Mouse (Mus musculus) kidney, embryonic 14.5 days (tissue): ENCODE data around the gene Hyal1. TPM values are rescaled to one million over a fixed set of nuclear protein-coding genes. Genes with fewer than 3 reads are reported as not detected.
"Not testable (repeated sequence)": the region's sequence is repeated elsewhere in the genome, so short reads cannot be mapped to it uniquely, and the experiment has no call there.

ENCODE experiments used
- ATAC-seq: fragments of 200-750 bp; cut with Nextera tagmentation; 2 replicates; pipeline ENCODE4 v1.8.0; 2017; ENCODE audit warnings: moderate number of reproducible peaks, mild to moderate bottlenecking, moderate TSS enrichment, moderate library complexity; ENCODE audit not compliant: low FRiP score, low TSS enrichment
- H3K27ac ChIP-seq: fragments of 300-500 bp; sonication (generic); 2 replicates; pipeline ENCODE4 v1.5.1; 2014; ENCODE audit warnings: low read depth, mild to moderate bottlenecking, low read length, moderate library complexity, mixed read lengths
- H3K27me3 ChIP-seq: fragments of 300-500 bp; sonication (generic); 2 replicates; pipeline ENCODE4 v1.6.1; 2014; ENCODE audit warnings: mild to moderate bottlenecking, low read length; ENCODE audit not compliant: control insufficient read depth, insufficient read depth
- H3K36me3 ChIP-seq: fragments of 300-500 bp; sonication (generic); 2 replicates; pipeline ENCODE4 v1.6.1; 2014; ENCODE audit warnings: low read length, mixed read lengths; ENCODE audit not compliant: control insufficient read depth, insufficient read depth
- H3K4me1 ChIP-seq: fragments of 300-500 bp; sonication (generic); 2 replicates; pipeline ENCODE4 v1.6.1; 2014; ENCODE audit warnings: low read length, mixed read lengths; ENCODE audit not compliant: control insufficient read depth, insufficient read depth
- H3K4me2 ChIP-seq: fragments of 300-500 bp; sonication (generic); replicated peaks from 2 replicates; pipeline ENCODE4 v1.6.1; 2014; ENCODE audit warnings: low read depth, mild to moderate bottlenecking, low read length
- H3K4me3 ChIP-seq: fragments of 300-500 bp; sonication (generic); 2 replicates; pipeline ENCODE4 v1.5.1; 2014; ENCODE audit warnings: mild to moderate bottlenecking, low read length
- H3K9ac ChIP-seq: fragments of 300-500 bp; sonication (generic); 2 replicates; pipeline ENCODE4 v1.6.1; 2014; ENCODE audit warnings: low read depth, mild to moderate bottlenecking, low read length, moderate library complexity
- H3K9me3 ChIP-seq: fragments of 300-500 bp; sonication (generic); 2 replicates; pipeline ENCODE4 v1.6.1; 2016; ENCODE audit warnings: low read length; ENCODE audit not compliant: control insufficient read depth
- WGBS: fragments of 180-500 bp; shearing (Covaris S2); extraction: QIAGEN DNeasy Blood & Tissue Kit; methylation state at CpG from one replicate; pipeline ENCODE4 v1.1.7; 2014; 5-methylcytosine and 5-hydroxymethylcytosine counted together
- polyA plus RNA-seq: library from polyadenylated mRNA; unstranded; fragments of >200 nt; fragmentation: Nextera tagmentation; extraction: Ambion mirVana; gene quantifications from 2 replicates; pipeline ENCODE4 v1.2.1, GENCODE M21; 2014

The Hyal1 gene
- polyA plus RNA-seq, 1 experiment from 2014 or later: 6.8 TPM

DNA sequence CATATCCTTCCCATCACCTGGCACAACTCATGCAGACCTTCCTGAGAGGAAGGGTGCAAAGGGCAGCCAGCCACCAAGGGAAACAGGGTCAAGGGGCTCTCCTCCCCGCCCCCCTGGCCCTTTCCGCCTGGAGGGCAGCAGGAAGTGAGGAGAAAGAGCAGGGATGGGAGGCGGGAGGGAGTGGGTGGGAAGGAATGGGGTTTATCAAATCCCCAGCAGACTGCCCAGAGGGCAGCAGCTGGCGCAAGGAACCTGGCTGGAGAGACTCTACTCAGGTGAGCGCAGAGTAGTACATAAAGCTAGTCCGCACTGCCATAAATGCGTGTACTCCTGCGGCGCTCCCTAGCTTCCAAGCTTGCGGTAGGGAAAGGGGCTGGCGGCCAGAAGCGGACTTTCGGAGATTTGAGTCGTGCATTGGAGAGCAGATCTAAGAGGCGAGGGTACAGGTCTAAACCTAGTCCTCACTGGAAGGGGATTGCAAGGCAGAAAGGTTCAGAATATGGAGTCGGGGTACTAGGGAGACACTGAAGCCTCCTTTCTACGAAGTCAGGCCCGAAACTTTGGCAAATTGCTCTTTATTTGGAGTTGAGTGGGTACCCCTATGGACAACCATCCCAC, 8.9 kb upstream of the Hyal1 start, which contains the start of gene Hyal2:
Gene Hyal2 (plus strand): TSS at position 244 of the 618 bp plus-strand sequence.
- Histone ChIP-seq H3K9ac (peak within 1 kb of the TSS; percentile 78), H3K9me3 (no peaks in the 10 kb centered on the region), H3K4me3 (peak within 1 kb of the TSS; percentile 67), H3K4me1 (peaks cover 32% of the 10 kb centered on the region), H3K4me2 (peak within 1 kb of the TSS; percentile 83), H3K36me3 (peaks cover 38% of the 10 kb centered on the region), H3K27ac (peak within 1 kb of the TSS; percentile 77), H3K27me3 (no peaks in the 10 kb centered on the region)
- ATAC-seq: no peak
- 4% methylated on average over 18 of the region's 18 CpGs for WGBS

DNA sequence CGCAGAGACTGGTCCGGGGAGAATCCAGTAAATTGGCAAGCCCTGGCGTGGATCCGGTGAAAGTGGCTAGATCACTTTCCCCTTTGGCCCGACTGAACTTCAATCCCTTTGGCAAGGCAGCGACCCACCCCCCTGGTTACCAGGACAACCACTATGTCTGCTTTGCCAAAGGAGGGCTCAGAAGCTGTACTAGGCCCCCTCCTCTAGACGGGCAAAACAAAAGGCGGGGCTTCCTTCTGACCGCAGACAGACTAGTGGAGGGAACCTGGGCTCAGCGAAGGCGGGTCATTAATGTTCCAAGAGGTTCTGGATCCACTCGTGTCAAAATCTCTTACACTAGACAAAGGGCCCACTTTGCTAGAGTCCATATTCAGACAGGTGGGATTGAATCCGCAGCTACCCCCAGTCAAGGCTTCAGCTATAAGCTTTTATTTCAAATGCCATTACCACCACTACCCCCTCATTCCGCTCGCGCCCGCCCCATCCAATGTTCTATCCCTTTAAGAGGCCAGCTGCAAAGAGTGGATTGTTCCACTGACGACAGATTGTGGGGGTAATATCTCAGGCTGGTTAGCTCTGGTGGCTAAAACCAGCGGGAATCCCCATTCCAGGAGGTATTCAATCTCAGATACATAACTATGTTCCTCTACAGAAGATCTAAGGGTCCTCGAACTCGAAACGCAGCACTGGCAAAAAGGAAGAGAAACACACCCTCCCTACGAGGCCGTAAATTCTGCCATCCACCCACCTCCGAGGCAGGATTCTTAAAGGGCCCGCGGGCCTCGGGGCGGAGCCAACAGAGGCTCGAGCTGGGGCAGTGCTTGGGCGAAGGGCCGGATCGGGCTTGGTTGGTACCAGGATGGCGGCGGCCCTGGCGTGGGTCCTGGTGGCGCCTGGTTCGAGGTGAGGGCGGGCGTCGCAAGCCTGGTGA, 8.1 kb upstream of the Hyal1 start:
- Histone ChIP-seq H3K9me3 (no peaks in the 10 kb centered on the region), H3K4me3 (peak overlapping the region; percentile 67), H3K27me3 (no peaks in the 10 kb centered on the region), H3K36me3 (peaks cover 46% of the 10 kb centered on the region), H3K27ac (peak overlapping the region; percentile 77), H3K4me2 (peak overlapping the region; percentile 83), H3K4me1 (peaks cover 30% of the 10 kb centered on the region), H3K9ac (peak overlapping the region; percentile 78)
- ATAC-seq: peak; percentile 83
- WGBS: under 1% methylated on average over 41 of the region's 41 CpGs

DNA sequence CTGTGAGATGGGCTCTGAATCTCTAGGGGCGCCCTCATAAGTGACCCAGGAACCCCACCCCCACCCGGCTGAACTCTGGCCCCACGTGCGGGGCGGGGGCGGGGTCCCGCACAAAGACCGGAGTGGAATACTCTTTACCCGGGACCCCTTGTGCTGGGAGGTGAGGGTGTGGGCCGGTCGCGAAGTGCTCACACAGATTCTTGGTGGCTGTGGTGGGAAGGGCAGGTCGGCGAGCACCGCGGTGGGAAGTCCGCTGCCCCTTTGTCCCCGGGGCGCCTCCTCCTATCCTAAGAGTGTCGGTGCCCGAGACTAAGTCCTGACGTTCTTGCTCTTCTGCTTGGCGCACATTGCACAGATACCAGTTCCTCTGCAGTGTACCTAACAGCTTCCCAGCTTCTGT, 7.5 kb upstream of the Hyal1 start:
- WGBS: 0% methylated on average over 23 of the region's 23 CpGs
- ATAC-seq: peak; percentile 28
- peaks cover 46% of the 10 kb centered on the region for H3K36me3 ChIP-seq
- H3K9ac ChIP-seq: peak overlapping the region; percentile 78
- peak overlapping the region; percentile 67 for H3K4me3 ChIP-seq
- H3K27me3 ChIP-seq: no peaks in the 10 kb centered on the region
- peak overlapping the region; percentile 83 for H3K4me2 ChIP-seq
- peaks cover 24% of the 10 kb centered on the region for H3K4me1 ChIP-seq
- peak overlapping the region; percentile 77 for H3K27ac ChIP-seq
- no peaks in the 10 kb centered on the region for H3K9me3 ChIP-seq

DNA sequence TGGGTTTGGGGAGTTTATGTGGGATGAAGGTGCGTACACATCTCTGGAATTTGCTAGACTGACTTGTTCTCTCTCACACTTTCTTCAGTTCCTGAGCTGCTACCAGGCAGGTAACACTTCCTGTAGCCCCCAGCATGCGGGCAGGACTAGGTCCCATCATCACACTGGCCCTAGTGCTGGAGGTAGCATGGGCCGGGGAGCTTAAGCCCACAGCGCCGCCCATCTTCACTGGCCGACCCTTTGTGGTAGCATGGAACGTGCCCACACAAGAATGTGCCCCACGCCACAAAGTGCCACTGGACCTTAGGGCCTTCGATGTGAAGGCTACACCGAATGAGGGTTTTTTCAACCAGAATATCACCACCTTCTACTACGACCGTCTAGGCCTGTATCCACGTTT, 6.7 kb upstream of the Hyal1 start:
- H3K9me3 ChIP-seq: no peaks in the 10 kb centered on the region
- H3K27ac ChIP-seq: no peak overlapping the region
- H3K36me3 ChIP-seq: peaks cover 43% of the 10 kb centered on the region
- no peak for ATAC-seq
- H3K4me1 ChIP-seq: peaks cover 24% of the 10 kb centered on the region
- H3K4me3 ChIP-seq: peak overlapping the region; percentile 67
- 48% methylated on average over 13 of the region's 13 CpGs for WGBS
- no peaks in the 10 kb centered on the region for H3K27me3 ChIP-seq
- peak overlapping the region; percentile 83 for H3K4me2 ChIP-seq
- peak overlapping the region; percentile 78 for H3K9ac ChIP-seq

DNA sequence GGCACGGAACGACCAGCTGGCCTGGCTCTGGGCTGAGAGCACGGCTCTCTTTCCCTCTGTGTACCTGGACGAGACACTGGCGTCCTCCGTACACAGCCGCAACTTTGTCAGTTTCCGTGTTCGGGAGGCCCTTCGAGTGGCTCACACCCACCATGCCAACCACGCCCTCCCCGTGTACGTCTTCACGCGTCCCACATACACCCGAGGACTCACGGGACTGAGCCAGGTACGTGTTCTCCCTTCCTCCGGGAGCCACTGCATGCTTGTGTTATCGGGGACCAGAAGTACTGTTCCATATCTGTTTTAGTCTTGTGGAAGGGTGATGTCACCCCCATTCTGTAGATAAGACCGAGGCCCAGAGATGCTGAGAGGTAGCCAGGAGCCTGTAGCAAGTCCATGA, 5.9 kb upstream of the Hyal1 start:
- Histone ChIP-seq H3K4me3 (peak overlapping the region; percentile 67), H3K4me1 (peaks cover 24% of the 10 kb centered on the region), H3K4me2 (peak overlapping the region; percentile 83), H3K27me3 (no peaks in the 10 kb centered on the region), H3K9me3 (no peaks in the 10 kb centered on the region), H3K36me3 (peaks cover 40% of the 10 kb centered on the region), H3K27ac (no peak overlapping the region), H3K9ac (peak overlapping the region; percentile 78; the same call in 1 of the 2 replicates)
- WGBS: 91% methylated on average over 21 of the region's 21 CpGs
- no peak for ATAC-seq

DNA sequence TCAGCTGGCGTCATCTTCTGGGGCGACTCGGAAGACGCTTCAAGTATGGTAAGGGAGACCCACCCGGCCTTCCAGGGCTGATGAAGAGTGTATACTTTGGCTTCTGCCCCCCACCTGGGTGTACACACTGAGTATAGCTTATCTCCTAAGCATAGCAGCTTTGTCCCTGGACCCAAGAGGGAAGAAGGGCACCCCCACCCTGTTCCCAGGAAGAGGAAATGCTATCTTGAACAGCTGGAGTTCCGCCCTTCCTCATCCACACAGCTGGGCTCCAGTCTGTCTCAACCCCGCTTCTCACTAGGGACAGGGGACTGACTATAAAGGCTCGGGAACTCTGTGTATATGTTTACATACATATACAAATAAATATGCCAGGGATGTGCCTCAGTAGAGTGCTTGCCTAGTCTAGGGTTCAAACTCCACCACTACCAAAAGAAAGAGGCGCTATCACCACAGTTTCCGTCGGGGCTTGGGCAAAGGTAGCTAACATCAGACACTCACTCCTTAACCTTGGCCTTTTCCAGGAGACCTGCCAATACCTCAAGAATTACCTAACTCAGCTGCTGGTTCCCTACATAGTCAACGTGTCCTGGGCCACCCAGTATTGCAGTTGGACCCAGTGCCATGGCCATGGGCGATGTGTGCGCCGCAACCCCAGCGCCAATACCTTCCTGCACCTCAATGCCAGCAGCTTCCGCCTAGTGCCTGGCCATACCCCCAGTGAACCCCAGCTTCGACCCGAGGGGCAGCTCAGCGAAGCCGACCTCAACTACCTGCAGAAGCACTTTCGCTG, 5.0 kb upstream of the Hyal1 start:
- no peaks in the 10 kb centered on the region for H3K9me3 ChIP-seq
- 92% methylated on average over 22 of the region's 22 CpGs for WGBS
- H3K27me3 ChIP-seq: no peaks in the 10 kb centered on the region
- H3K36me3 ChIP-seq: peaks cover 37% of the 10 kb centered on the region
- H3K4me1 ChIP-seq: peaks cover 32% of the 10 kb centered on the region
- H3K9ac ChIP-seq: no peak overlapping the region
- no peak overlapping the region for H3K27ac ChIP-seq
- ATAC-seq: no peak
- H3K4me3 ChIP-seq: no peak overlapping the region
- H3K4me2 ChIP-seq: no peak overlapping the region; the same call in 1 of the 2 replicates

DNA sequence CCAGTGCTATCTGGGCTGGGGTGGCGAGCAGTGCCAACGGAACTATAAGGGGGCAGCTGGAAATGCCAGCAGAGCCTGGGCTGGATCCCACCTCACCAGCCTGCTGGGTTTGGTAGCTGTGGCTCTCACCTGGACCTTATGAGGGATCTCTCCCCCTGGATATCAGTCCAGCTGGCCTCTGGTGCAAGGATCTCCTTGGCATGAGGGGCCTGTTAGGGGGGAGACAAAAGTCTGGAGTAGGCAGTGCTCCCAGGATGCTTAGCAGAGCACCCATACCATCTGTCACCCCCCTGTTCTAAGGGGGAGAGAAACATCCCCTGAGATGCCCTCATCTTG, 4.4 kb upstream of the Hyal1 start:
- WGBS: 98% methylated on average over 2 of the region's 2 CpGs
- Histone ChIP-seq H3K4me1 (peaks cover 37% of the 10 kb centered on the region), H3K9me3 (no peaks in the 10 kb centered on the region), H3K27ac (no peak overlapping the region), H3K36me3 (peaks cover 37% of the 10 kb centered on the region), H3K4me3 (no peak overlapping the region), H3K9ac (no peak overlapping the region), H3K4me2 (no peak overlapping the region), H3K27me3 (no peaks in the 10 kb centered on the region)
- no peak for ATAC-seq

DNA sequence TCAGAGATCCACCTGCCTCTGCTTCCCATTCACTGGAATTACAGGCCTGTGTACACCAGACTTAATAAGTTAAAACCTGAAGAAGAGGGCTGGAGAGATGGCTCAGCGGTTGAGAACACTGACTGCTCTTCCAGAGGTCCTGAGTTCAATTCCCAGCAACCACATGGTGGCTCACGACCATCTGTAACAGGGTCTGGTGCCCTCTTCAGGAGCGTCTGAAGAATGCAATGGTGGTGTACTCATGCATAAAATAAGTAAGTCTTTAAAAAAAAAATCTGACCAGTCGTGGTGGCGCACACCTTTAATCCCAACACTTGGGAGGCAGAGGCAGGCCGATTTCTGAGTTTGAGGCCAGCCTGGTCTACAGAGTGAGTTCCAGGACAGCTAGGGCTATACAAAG, 3.0 kb upstream of the Hyal1 start:
- not testable (repeated sequence) for H3K9ac ChIP-seq, H3K4me2 ChIP-seq, H3K27me3 ChIP-seq, H3K27ac ChIP-seq, H3K9me3 ChIP-seq, ATAC-seq, H3K4me3 ChIP-seq
- H3K4me1 ChIP-seq: peaks cover 36% of the 10 kb centered on the region
- peaks cover 37% of the 10 kb centered on the region for H3K36me3 ChIP-seq
- 86% methylated on average over 6 of the region's 6 CpGs for WGBS
